Mouse (Mus musculus): ENCODE measurements around the gene Olfr524.

GRCm38 (mm10) chr7:140187721-140188390 is 17.9 kb downstream of the Olfr524 start:
- TF ChIP-seq EP300 (IDR thresholded peaks at IDR 0.05; ENCODE audit: low read depth): no peak
- TF ChIP-seq CTCF (IDR thresholded peaks at IDR 0.05; ENCODE audit: low read depth): no peak
